Mouse (Mus musculus): ENCODE data around the gene Dnaja2. TPM values are rescaled to one million over a fixed set of nuclear protein-coding genes. Genes with fewer than 3 reads are reported as not detected.

The Dnaja2 gene
- total RNA-seq, 4 experiments from 2014 or later: 180 to 205 (median 187) TPM

GRCm38 (mm10) chr8:85554391-85555180, 558 bp downstream of the Dnaja2 start:
- no peak for DNase-seq

GRCm38 (mm10) chr8:85551934-85552333, 3.2 kb downstream of the Dnaja2 start:
- DNase-seq: no peak

- no peak for DNase-seq
Measured at GRCm38 (mm10) chr8:85536332-85536731, 18.8 kb downstream of the Dnaja2 start.

GRCm38 (mm10) chr8:85534163-85534562, 21.0 kb downstream of the Dnaja2 start:
- no peak for DNase-seq

- DNase-seq: no peak
Measured at GRCm38 (mm10) chr8:85533434-85533833, 21.7 kb downstream of the Dnaja2 start.

- DNase-seq: no peak
Measured at GRCm38 (mm10) chr8:85532843-85533242, 22.3 kb downstream of the Dnaja2 start.

GRCm38 (mm10) chr8:85531471-85531870, 23.7 kb downstream of the Dnaja2 start:
- DNase-seq: no peak

- DNase-seq: no peak
Measured at GRCm38 (mm10) chr8:85530717-85531116, 24.4 kb downstream of the Dnaja2 start.

- no peak for DNase-seq
Measured at GRCm38 (mm10) chr8:85528959-85529358, 26.2 kb downstream of the Dnaja2 start.

- no peak for DNase-seq
Measured at GRCm38 (mm10) chr8:85526105-85526504, 29.0 kb downstream of the Dnaja2 start.

GRCm38 (mm10) chr8:85524086-85524485, 31.1 kb downstream of the Dnaja2 start:
- no peak for DNase-seq

- DNase-seq: no peak
Measured at GRCm38 (mm10) chr8:85521332-85521731, 33.8 kb downstream of the Dnaja2 start.

- DNase-seq: no peak
Measured at GRCm38 (mm10) chr8:85520586-85520985, 34.6 kb downstream of the Dnaja2 start.

GRCm38 (mm10) chr8:85517956-85518355, 37.2 kb downstream of the Dnaja2 start:
- DNase-seq: no peak

- DNase-seq: no peak
Measured at GRCm38 (mm10) chr8:85517336-85517735, 37.8 kb downstream of the Dnaja2 start.

GRCm38 (mm10) chr8:85515391-85515790, 39.8 kb downstream of the Dnaja2 start:
- no peak for DNase-seq

- no peak for DNase-seq
Measured at GRCm38 (mm10) chr8:85513283-85513682, 41.9 kb downstream of the Dnaja2 start.

GRCm38 (mm10) chr8:85512234-85512633, 42.9 kb downstream of the Dnaja2 start:
- DNase-seq: no peak

GRCm38 (mm10) chr8:85508661-85509060, 46.5 kb downstream of the Dnaja2 start:
- DNase-seq: no peak

GRCm38 (mm10) chr8:85506620-85507019, 48.5 kb downstream of the Dnaja2 start:
- DNase-seq: no peak

- no peak for DNase-seq
Measured at GRCm38 (mm10) chr8:85504704-85505103, 50.4 kb downstream of the Dnaja2 start.

- no peak for DNase-seq
Measured at GRCm38 (mm10) chr8:85503065-85503464, 52.1 kb downstream of the Dnaja2 start.

- no peak for DNase-seq
Measured at GRCm38 (mm10) chr8:85502381-85502780, 52.8 kb downstream of the Dnaja2 start.

- no peak for DNase-seq
Measured at GRCm38 (mm10) chr8:85500955-85501685, 54.0 kb downstream of the Dnaja2 start.

Measured in adrenal gland, adult 8-10 months (tissue).